Mouse (Mus musculus) megakaryocyte progenitor cell, adult 5-6 weeks (primary cell): ENCODE data around the gene Cyb5b. TPM values are rescaled to one million over a fixed set of nuclear protein-coding genes. Genes with fewer than 3 reads are reported as not detected.
"Not testable (repeated sequence)": the region's sequence is repeated elsewhere in the genome, so short reads cannot be mapped to it uniquely, and the experiment has no call there.

Source experiments
- ATAC-seq: replicated peaks from 2 replicates; pipeline ENCODE4 v1.8.0; 2016; ENCODE audit warnings: mild to moderate bottlenecking, moderate TSS enrichment, inconsistent platforms; ENCODE audit not compliant: poor library complexity
- total RNA-seq, 2 experiments: library from RNA; stranded (forward) in 1 of 2; stranded (reverse) in 1 of 2; fragments of 157-497, 149-512 nt in 1 of 2; fragments of 200-1000 nt in 1 of 2; gene quantifications; 2 replicates each; pipeline versions ENCODE4 v1.2.3 to v1.2.4; 2015 to 2017

Cyb5b gene
- total RNA-seq, 2 experiments from 2014 or later = 58.4 to 61.0 TPM

GRCm38 (mm10) chr8:107165745-107166144 is 15.3 kb downstream of the Cyb5b start:
- no peak for ATAC-seq

GRCm38 (mm10) chr8:107167848-107168247 is 17.4 kb downstream of the Cyb5b start:
- ATAC-seq = no peak

GRCm38 (mm10) chr8:107172152-107172551 is 21.7 kb downstream of the Cyb5b start:
- ATAC-seq = no peak

- no peak for ATAC-seq
Measured at GRCm38 (mm10) chr8:107172969-107173645, 22.7 kb downstream of the Cyb5b start.

GRCm38 (mm10) chr8:107181122-107181521 is 30.7 kb downstream of the Cyb5b start:
- no peak for ATAC-seq

GRCm38 (mm10) chr8:107184996-107185395 is 34.6 kb downstream of the Cyb5b start:
- ATAC-seq = no peak

- ATAC-seq = no peak
Measured at GRCm38 (mm10) chr8:107186659-107187390, 36.4 kb downstream of the Cyb5b start.

GRCm38 (mm10) chr8:107187631-107188030 is 37.2 kb downstream of the Cyb5b start:
- no peak for ATAC-seq

GRCm38 (mm10) chr8:107192631-107193030 is 42.2 kb downstream of the Cyb5b start:
- no peak for ATAC-seq

GRCm38 (mm10) chr8:107193331-107193730 is 42.9 kb downstream of the Cyb5b start:
- peak; percentile 76 for ATAC-seq

GRCm38 (mm10) chr8:107194786-107195451 is 44.5 kb downstream of the Cyb5b start:
- peak; percentile 70 for ATAC-seq

- ATAC-seq = no peak
Measured at GRCm38 (mm10) chr8:107197901-107198826, 47.7 kb downstream of the Cyb5b start.

GRCm38 (mm10) chr8:107205164-107205563 is 54.7 kb downstream of the Cyb5b start:
- no peak for ATAC-seq

- ATAC-seq = no peak
Measured at GRCm38 (mm10) chr8:107205701-107206561, 55.5 kb downstream of the Cyb5b start.

- no peak for ATAC-seq
Measured at GRCm38 (mm10) chr8:107206782-107207525, 56.5 kb downstream of the Cyb5b start.

GRCm38 (mm10) chr8:107209185-107209584 is 58.7 kb downstream of the Cyb5b start:
- ATAC-seq = peak; percentile 65

- no peak for ATAC-seq
Measured at GRCm38 (mm10) chr8:107212006-107212405, 61.6 kb downstream of the Cyb5b start.

- ATAC-seq = not testable (repeated sequence)
Measured at GRCm38 (mm10) chr8:107217230-107217629, 66.8 kb downstream of the Cyb5b start.

- ATAC-seq = no peak
Measured at GRCm38 (mm10) chr8:107218091-107218490, 67.7 kb downstream of the Cyb5b start.
